Mouse (Mus musculus): Measurements from ENCODE around the gene 1600002K03Rik. TPM values are rescaled to one million over a fixed set of nuclear protein-coding genes. Genes with fewer than 3 reads are reported as not detected.

1600002K03Rik gene
- total RNA-seq, 4 experiments from 2014 or later = 18.1 to 22.1 (median 21.7) TPM

DNA sequence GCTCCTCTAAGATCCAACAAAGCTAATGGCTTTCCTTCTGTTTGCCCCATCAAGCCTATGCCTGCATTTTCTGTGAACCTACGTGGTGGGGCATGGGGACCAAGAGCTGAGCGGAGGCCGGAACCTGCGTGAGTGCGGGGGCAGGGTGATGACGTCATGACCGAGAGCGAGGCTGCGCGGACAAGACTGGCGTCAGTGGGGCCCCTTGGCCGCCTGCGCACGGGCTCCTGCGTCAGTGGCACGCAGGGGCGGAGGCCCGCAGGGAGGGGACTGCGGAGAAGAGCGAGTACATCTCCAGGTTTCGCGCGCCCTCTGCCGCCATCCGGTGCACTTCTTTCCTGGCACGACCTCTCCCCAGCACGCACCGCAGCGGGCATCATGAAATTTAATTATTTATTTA lies 31.5 kb upstream of the 1600002K03Rik start:
- peak; percentile 97 for DNase-seq

DNA sequence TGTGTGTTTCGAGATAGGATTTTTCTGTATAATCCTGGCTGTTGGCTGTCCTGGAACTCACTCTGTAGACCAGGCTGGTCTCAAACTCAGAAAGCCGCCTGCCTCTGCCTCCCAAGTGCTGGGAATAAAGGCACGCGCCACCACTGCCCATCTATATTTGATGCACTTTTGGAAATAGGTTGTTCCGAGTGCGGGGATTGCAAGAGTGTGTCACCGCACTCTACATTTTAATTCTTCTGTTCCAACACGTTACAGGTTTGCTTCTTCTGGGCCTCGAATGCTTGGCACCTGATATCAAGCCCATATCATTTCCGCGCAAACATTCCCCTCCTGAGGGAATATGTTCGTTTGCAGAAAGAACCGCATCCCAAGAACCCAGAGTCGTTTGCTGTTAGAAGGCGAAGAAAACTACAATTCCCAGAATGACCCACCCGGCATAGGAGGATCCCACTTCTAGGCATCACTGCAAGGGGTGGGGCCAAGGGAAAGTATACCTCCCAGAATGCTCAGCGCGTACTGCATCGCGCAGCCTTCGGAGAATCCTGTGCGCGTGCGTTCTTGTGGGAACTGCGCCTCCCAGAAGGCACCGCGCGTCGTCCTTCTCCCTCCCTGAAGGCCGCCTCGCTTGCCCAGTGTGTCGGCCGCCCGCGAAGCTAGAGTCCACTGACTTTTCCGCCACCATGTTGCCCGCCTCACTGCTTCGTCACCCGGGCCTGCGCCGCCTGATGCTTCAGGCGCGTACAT lies 30.8 kb upstream of the 1600002K03Rik start:
- peak; percentile 95 for DNase-seq

DNA sequence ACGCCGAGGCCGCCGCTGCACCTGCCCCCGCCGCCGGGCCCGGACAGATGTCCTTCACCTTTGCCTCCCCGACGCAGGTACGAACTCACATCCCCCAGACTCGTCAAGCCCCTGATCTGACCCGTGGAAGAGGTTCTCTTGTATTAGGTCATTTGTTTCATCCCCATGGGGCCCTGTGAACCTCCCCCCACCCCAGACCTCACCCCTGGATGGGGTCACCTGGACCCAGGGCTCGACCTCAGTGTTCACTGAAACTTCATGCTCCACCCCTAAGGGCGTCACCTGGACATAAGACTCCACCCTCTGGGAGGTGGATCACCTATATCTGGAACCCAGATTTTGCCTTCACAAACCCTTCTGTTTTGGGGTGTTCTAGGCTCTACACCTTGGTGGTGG lies 30.2 kb upstream of the 1600002K03Rik start:
- DNase-seq = no peak

DNA sequence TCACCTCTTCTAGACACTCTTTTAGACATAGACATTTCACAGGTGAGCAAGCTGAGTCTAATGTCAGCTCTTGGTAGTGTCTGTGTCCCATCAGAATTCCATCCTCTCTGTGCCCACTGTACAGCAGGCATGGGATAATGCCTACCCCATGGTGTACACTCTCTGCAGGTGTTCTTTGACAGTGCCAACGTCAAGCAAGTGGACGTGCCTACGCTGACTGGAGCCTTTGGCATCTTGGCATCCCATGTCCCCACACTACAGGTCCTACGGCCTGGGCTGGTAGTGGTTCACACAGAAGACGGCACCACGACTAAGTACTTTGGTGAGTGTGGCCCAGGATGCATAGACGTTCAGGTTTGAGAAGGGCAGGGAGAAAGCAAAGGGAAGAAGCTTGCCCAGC lies 29.1 kb upstream of the 1600002K03Rik start:
- no peak for DNase-seq

DNA sequence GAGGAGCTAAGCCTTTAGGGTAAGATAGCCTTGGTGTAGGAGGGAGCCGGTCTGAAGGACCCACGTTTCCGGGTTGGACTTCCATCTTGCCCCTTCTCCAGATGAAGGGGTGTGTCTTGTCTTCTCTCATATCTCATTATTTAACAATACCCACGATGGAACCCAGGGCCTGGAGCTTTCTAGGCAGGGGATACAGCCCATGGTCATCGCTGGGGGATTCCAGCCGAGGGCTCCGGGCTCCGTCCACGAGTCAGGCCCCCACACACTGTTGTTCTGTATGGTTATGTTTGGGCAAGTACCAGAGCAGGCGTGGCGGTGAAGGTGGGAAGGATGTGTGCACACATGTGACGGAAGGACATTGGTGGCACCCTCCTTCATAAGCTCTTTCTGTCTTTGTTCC lies 28.6 kb upstream of the 1600002K03Rik start:
- DNase-seq = no peak

DNA sequence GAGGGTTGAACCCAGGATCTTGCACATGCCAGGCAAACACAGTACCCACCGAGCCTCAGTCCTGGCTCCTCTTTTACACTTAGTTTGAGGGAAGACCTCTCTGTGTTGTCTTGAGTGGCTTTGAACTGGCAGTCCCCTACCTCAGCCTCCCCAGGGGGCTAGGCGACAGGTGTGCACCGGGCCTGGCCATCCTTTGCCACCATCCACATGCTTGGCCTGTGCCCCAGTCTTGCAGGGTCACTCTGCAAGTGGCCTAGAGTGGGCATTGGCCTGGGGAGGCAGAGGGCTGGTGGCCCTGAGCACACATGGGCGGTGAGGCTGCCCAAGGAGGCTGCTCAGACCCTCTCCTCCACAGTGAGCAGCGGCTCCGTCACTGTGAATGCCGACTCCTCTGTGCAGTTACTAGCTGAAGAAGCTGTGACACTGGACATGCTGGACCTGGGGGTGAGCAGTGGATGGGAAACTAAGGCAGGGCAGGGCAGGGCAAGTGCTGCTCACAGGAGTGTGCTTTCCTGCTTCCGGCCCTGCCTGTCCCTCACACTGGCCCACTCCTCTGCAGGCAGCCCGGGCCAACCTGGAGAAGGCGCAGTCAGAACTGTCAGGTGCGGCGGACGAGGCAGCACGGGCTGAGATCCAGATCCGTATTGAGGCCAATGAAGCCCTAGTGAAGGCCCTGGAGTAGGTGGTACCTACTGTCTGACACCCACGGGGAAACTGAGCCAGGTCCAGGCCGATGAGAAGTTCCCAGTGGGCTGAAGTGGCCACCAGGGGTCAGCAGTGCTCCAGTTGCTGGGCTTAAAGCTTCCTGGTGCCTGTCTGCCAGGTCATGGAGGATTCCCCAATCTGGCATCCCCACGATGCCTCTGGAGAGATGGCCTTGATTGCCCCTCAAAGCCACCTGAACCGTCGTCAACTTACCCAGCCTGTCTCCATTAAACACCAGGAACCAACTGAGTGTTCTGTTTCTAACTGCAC lies 27.6 kb upstream of the 1600002K03Rik start:
- no peak for DNase-seq

DNA sequence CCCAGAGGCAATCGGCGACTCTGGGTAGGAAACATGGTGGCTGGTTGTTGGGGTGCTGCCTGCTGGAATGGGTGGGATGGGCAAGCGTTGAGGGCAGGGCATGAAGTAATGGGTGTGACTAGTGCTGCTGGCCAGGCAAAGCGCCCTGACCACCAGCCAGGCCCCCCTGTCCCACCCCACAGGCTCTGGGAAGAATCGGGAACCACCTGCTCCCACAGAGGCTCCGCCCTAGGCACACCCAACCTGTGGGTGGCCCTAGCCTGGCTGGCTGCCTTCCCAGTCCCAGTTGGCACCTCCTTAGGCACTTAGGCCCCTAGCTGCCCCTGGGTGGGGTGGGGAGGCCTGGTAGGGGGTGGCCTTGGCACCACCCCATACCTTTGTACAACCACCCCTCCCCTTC lies 26.8 kb upstream of the 1600002K03Rik start:
- no peak for DNase-seq

DNA sequence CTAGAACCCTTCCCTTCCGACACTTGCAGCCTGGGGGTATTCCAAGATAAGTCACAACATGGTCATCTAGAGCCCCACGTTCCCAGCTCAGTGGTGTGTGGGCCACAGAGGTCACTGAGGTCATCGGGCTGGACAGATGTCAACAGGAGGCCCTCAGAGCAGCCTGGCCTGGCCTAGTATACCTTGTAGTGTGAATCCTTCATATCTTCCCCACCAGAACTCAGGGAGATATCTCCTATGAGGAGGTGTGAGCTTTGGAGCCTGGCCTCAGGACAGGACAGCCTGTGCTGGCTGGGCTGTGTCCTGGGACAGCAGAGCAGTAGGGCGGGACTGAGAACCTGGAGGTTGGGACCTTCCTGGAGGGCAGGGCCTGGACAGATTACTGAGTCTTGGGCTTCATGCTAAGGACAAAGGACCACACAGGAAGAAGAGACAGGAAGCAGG lies 26.2 kb upstream of the 1600002K03Rik start:
- no peak for DNase-seq

DNA sequence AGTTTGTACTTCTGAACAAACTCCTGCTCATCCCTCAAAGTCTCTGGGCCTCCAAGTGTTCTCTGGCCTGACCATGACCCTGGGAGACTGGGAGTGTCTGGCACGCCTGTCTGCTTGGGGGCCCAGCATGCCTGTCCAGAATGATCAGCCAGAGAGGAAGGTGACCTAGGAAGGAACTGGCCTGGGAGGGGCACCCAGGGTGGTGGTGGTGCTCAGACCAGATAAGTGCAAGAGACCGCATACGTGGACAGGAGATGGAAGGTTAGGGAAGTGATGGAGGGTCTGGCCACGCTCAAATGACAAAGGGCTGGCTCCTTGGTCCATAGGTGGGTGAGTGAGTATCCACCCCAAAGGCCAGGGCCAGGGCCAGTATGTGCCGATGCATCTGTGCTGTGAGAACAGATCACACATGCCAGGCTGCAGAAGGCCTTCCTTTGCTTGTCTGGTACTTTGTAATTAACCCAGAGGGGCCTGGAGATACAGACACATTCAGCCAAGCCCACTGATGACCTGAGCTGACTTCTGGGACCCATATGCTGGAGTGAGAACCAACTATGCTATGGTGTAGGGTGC lies 25.5 kb upstream of the 1600002K03Rik start:
- DNase-seq = no peak

DNA sequence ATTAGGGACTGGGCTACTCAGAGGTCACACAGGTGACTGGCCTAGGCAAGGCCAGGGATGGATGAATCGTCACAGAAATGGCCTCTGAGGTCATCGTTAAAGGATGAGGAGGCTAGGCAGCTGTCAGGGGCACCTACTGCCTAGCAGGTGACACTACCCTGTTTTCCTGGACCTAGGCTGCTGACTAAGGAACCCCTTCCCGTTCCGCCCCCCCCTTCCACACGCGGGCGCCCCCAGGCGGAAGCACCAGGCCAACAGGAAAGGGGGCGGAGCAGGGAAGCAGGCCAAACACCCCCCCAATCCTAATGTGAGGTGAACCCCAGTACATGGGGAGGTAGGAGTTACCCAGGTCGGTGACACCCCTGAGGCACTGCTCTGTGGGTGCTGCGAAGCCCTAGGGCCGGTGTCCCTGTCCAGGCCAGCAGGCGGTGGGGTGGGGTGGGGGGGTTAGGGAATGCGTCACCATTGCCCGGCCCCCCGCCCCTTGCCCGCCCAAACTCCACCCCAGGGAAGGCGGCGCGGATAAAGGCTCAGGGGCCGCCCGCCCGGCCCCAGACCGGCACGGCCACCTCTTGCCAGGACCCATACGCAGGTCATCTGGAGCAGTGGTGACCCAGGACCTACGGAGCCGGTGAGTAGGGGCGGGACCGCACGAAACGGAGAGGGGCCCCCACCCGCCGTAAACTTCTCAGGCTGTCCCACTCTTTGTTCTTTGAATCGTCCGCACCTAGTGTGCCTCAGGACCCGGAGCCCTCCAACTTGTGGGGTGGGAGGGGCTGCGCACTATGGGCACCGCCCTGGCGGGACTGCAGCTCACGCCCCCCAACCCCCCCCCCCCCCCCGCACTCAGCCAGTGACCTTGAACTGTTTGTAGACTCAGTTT lies 24.8 kb upstream of the 1600002K03Rik start, which contains the start of gene Midn:
Gene Midn (plus strand): TSS at position 554 of the 883 bp plus-strand sequence.
- peak; percentile 86 for DNase-seq

DNA sequence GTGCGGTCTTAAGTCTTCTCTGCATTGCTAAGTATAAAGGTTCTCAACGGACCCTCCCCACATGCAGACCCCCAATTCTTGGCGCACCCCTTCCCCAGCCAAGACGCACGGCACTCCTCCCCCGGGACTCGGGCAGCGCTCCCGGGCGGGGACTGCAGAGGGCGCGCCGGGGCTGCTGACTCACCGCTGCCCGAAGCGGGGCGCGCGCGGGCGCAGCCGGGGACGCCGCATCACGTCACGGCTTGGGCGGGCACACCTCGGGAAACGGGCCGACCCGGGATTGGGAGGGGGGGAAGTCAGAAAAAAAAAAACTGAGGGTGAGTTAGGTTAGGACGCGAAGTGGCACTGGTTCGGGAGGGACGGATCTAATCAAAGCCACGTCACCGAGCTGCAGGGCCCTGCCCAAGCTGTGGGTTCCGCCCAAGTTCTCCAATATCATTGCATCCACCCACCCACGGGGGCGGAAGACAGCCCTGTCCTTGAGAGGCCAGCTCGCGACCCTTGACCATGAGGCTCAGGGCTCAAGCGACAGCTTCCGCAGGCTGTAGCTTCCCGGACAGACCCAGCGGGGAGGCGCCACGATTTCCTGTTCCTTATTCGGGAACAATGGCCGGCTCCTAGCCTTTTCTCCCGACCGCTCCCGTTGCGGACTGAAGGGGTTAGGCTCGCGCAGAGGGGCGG lies 24.0 kb upstream of the 1600002K03Rik start:
- peak; percentile 94 for DNase-seq

DNA sequence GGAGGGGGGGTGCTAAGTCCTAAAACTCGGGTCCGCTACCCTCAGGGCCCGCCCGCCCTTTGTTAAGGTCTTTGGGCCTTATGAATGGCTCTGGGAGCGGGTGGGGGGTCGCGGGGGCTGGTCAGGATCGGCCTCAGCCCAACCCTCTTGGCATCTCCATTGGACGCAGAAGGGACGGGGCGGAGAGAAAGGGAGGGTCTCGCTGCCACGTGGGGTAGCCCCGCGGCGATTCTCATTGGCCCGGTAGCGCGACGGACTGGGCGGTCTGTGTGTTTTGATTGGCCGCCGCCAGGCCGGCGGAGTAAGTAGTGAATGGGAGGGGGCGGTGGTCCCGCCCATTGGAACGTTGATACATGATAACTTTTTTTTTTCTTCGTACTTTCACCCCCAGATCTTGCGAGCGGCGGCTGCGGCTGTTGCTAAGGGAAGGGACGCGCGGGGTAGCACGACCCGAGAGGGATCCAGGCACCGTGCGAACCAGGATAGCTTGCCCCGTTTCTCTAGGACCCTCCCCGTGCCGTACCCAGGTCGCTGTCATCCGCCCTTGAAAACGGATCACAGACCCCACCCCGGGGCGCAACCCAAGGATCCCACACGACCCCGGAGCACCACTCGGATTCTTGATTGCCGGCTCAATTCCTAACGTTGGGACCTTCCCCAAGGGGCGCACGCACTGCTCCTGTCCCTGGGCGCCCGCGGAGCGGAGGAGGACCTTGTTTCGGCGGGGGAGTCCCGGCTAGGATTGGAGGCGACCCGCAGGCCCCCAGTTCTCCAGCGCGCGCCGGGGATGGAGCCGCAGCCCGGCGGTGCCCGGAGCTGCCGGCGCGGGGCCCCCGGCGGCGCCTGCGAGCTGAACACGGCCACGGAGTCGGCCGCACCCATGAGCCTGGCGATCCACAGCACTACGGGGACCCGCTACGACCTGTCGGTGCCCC lies 23.2 kb upstream of the 1600002K03Rik start:
- DNase-seq = peak; percentile 98

DNA sequence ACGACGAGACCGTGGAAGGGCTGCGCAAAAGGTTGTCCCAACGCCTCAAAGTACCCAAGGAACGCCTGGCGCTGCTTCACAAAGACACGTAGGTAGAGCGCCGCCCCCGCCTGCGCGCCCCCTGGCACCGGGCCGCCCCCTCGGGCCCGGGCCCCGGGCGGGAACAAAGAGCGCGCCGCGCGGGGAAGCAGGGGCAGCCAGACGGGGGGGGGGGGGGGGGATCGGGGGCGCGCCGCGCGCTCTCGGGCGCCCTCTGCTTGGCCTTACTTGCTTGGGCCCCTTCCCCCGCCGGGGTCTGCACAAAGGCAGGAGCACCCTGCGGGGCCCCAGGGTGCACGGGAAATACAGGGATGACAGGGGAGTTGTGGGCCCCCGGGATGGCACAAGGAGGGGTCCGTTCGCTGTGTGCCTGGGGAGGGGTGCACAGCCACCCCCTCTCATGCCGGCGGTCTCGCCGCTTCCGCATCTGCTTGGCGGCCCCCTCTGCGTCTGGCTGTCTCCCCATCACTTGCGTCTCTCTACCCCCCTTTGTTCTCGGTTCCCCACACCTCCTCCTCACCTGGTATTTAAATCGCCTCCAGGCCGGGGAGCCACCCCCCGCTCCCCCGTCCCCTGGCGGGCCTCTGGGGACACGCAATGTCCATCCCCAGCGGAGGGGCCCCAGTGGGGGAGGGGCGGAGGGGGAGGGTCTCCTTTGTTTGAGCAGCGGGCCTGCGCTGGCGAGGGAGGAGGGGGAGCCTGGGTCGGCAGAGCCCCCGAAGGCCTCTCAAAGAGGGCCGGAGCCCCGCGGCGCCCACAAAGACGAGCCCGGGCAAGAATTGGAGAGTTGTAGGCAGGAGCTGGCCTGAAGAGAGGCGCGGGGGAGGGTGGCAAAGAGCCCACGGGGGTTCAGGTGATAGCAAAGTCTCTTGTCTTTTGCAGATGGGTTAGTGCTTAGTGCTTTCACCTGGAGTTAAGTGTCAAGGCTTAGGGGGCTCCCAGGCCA lies 22.2 kb upstream of the 1600002K03Rik start:
- DNase-seq = no peak

DNA sequence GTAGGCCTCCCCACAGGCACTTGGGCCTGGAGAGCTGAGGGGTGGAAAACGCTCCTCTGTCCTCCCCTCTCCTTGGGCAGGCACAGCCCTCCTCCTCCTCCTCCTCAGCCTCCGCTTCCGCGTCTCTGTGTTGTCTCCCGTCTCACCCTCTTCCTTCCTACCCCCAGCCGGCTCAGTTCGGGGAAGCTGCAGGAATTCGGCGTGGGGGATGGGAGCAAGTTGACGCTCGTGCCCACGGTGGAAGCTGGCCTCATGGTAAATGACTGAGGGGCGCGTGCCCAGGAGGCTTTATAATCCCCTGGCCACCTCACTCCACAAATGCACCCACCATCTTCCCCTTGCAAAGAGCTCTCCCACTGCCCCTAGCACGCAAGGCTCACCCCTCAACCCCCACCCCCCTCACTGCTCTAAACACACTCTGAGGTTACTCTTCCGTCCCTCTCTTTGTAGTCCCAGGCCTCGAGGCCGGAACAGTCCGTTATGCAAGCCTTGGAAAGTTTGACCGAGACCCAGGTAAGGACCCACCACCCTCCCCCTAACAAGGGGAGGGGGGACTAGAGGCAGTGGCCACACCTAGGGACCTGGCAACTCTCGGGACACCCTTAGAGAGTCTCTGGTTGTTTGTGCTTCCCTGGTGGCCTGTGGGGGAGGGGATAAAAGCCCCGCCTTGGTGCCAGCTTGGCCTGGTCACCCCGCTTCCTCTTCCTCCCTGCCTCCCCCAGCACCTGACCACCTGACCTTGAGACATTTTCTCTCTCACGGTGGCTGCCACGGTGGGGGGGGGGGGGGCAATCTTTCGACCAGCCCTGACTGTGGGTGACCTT lies 21.3 kb upstream of the 1600002K03Rik start:
- DNase-seq = no peak

DNA sequence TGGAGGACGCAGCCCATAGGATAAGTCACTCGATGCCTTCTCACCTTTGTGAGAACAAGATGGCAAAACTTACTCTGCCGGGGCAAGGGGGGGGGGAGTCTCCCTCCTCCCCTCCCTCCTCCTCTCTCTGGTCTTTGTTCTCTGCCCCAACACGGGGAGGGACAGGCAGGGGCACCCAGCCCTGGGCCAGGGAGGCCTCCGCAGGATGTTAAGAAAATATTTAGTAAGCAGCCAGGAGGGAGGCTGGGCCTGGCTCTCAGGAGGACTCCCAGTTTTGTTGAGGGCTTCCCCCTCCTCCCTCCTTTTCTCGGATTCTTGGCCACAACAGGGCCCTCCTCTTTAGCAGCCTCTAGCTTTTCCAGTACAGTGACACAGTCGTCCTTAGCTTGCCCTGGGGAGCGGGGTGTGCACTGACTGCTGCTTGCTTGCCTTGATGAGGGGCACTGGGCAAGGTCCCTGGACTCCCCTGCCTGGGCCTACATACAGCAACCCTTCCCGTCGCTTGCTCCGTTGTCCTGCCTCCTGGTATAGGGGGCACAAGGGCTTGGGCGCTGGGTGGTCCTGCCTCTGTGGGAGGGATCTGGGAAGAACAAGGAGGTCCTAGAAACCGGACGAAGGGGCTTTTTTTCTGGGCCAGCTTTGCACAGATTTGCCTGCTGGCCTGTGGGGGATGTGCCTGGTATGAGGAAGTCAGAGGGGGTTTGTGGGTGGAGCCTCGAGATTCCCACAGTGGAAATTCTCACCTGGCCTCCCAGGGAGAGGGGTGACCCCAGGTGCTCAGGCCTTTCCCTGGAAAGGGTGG lies 20.5 kb upstream of the 1600002K03Rik start:
- no peak for DNase-seq

DNA sequence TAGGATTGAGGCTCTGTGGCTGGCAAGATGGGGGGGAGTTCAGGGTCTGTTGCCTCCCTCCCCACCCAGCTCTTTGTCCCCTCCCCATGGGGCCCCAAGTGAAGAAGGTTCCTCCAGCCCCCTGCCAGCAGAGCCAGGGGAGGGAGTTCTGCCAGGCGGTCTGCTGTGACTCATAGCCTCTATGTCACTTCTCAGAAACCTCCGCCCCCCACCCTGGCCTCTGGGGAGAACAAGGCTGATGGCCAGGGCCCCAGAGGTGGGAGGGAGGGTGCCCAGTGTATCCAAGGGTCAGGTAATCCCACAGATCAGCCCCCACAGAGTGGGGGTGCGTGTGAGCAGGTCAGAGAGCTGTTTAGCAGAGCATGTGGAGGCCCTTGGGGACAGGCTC lies 19.9 kb upstream of the 1600002K03Rik start:
- peak; percentile 83 for DNase-seq

DNA sequence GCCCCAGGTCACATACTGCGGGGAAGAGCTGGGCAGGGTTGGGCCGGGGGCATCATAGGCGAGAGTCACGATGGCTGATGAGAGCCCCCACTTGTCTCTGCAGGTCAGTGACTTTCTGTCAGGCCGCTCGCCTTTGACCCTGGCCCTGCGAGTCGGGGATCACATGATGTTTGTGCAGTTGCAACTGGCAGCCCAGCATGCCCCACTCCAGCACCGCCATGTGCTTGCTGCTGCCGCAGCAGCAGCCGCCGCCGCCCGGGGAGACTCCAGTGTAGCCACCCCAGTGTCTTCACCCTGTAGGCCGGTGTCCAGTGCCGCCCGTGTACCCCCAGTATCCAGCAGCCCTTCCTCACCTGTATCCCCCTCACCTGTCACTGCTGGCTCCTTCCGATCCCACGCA lies 19.0 kb upstream of the 1600002K03Rik start:
- DNase-seq = no peak

Data from adrenal gland, adult 8-10 months (tissue).